Mouse (Mus musculus): ENCODE measurements around the gene Ces2h. TPM values are rescaled to one million over a fixed set of nuclear protein-coding genes. Genes with fewer than 3 reads are reported as not detected.

Ces2h gene
- polyA plus RNA-seq, 1 experiment: not detected

GRCm38 (mm10) chr8:105068971-105069370, 68.3 kb downstream of the Ces2h start:
- Histone ChIP-seq H3K27me3 (replicated peaks) (peaks cover 9% of the 10 kb centered on the region), H3K4me1 (no peaks in the 10 kb centered on the region), H3K9me3 (peaks cover 3% of the 10 kb centered on the region; the same call in 1 of the 2 replicates), H3K36me3 (replicated peaks; ENCODE audit: low read length) (no peaks in the 10 kb centered on the region), H3K4me3 (replicated peaks) (no peak overlapping the region)
- TF ChIP-seq FLI1 (IDR thresholded peaks at IDR 0.05; ENCODE audit: low read length): no peak
- TF ChIP-seq GATA1 (IDR thresholded peaks at IDR 0.05; ENCODE audit: borderline replicate concordance, low read length): no peak

Other genes starting within 250 kb of the Ces2h start
- gene Ces2b, start 169.3 kb upstream of the Ces2h start, polyA plus RNA-seq (2012; ENCODE audit: insufficient read depth, low replicate concordance): not detected in 2 replicates
- not detected in 2 replicates for gene Ces2c, start 153.8 kb upstream of the Ces2h start, polyA plus RNA-seq (2012; ENCODE audit: insufficient read depth, low replicate concordance)
- gene Ces2e, start 74.6 kb upstream of the Ces2h start, polyA plus RNA-seq (2012; ENCODE audit: insufficient read depth, low replicate concordance): 0.20 TPM in 1 of 2 replicates, not detected in the other
- 0.01 TPM in 1 of 2 replicates, not detected in the other for gene Ces2f, start 53.5 kb upstream of the Ces2h start, polyA plus RNA-seq (2012; ENCODE audit: insufficient read depth, low replicate concordance)
- 0.11 TPM in 1 of 2 replicates, not detected in the other for gene Ces2g, start 39.1 kb upstream of the Ces2h start, polyA plus RNA-seq (2012; ENCODE audit: insufficient read depth, low replicate concordance)
- gene Ces3a, start 47.7 kb downstream of the Ces2h start, polyA plus RNA-seq (2012; ENCODE audit: insufficient read depth, low replicate concordance): not detected in 2 replicates
- not detected in 2 replicates for gene Ces3b, start 82.9 kb downstream of the Ces2h start, polyA plus RNA-seq (2012; ENCODE audit: insufficient read depth, low replicate concordance)
- not detected in 2 replicates for gene Ces4a, start 130.9 kb downstream of the Ces2h start, polyA plus RNA-seq (2012; ENCODE audit: insufficient read depth, low replicate concordance)
- gene Cbfb, start 169.8 kb downstream of the Ces2h start, polyA plus RNA-seq (2012; ENCODE audit: insufficient read depth, low replicate concordance): 2.1 and 15.3 TPM in 2 replicates
- 1.4 and 2.1 TPM in 2 replicates for gene D230025D16Rik, start 224.3 kb downstream of the Ces2h start, polyA plus RNA-seq (2012; ENCODE audit: insufficient read depth, low replicate concordance)

Data from megakaryocyte, embryonic 14.5 days (primary cell).